Mouse (Mus musculus) kidney, adult 2 months (tissue): ENCODE data around the gene Rnf40.

Experiments used
- CTCF ChIP-seq: fragments of 200-500 bp; conservative IDR thresholded peaks from 2 replicates; pipeline ENCODE4 v1.5.1; 2011; ENCODE audit warnings: low read depth, mild to moderate bottlenecking, control low read depth, low read length, moderate library complexity, mixed read lengths; ENCODE audit not compliant: insufficient read depth, insufficient read length
- POLR2A ChIP-seq: fragments of 200-500 bp; IDR thresholded peaks from one replicate; pipeline ENCODE4 v1.6.1; 2011; ENCODE audit warnings: low read depth, low read length, control low read depth

DNA sequence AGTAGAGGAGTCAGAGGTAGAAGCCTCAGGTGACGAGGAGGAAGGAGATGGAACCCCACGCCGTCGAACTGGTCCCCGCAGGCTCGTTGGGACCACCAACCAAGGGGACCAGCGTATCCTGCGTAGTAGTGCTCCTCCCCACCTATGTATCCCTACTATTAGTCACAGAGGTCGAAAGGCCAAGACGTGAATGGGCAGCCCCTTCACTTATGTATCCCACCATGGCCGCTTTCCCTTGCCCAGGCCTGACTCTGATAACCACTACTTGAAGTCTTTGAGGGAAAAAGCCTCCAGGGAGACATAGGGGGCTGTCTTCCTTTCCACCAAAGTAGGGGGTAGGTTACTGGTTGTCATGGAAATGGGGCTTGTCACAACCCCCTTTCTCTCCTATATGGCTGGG lies 28.0 kb upstream of the Rnf40 start:
- no peak for TF ChIP-seq POLR2A
- TF ChIP-seq CTCF: no peak
